Mouse (Mus musculus) brain, embryonic 18.5 days (tissue): ENCODE measurements at regions not wholly inside any gene's neighbourhood (a gene's known extent, or its start where the extent isn't known, plus 50 kb on each side); places are given as distances from the start of the nearest gene placed in this dataset.
A peak's percentile ranks its signal among the peaks of the same experiment; 100 is the strongest.

Experiments
- DNase-seq: peaks from one replicate; pipeline ENCODE4 v3.0.0-alpha.2; 2012; ENCODE audit warnings: low read depth, low spot score

- no peak for DNase-seq
These were observed 211.8 kb downstream of the Pdcd6ip start for GRCm38 (mm10) chr9:113496176-113496732.

- DNase-seq = peak; percentile 34
These were observed 219.4 kb downstream of the Pdcd6ip start for GRCm38 (mm10) chr9:113488651-113489050.

- no peak for DNase-seq
These were observed 221.5 kb downstream of the Pdcd6ip start for GRCm38 (mm10) chr9:113486494-113487081.

- DNase-seq = no peak
These were observed 228.2 kb downstream of the Pdcd6ip start for GRCm38 (mm10) chr9:113479897-113480296.

- DNase-seq = no peak
These were observed 229.2 kb downstream of the Pdcd6ip start for GRCm38 (mm10) chr9:113478761-113479265.

GRCm38 (mm10) chr9:113471781-113472180 is 236.3 kb downstream of the Pdcd6ip start:
- peak; percentile 75 for DNase-seq

- DNase-seq = no peak
These were observed 245.2 kb downstream of the Pdcd6ip start for GRCm38 (mm10) chr9:113462888-113463287.

GRCm38 (mm10) chr9:113462267-113462887 is 245.7 kb downstream of the Pdcd6ip start:
- no peak for DNase-seq

- no peak for DNase-seq
These were observed 248.2 kb downstream of the Pdcd6ip start for GRCm38 (mm10) chr9:113459885-113460284.

- no peak for DNase-seq
These were observed 248.8 kb downstream of the Pdcd6ip start for GRCm38 (mm10) chr9:113459221-113459620.

- DNase-seq = no peak
These were observed 249.3 kb downstream of the Pdcd6ip start for GRCm38 (mm10) chr9:113458741-113459154.

- no peak for DNase-seq
These were observed 250.7 kb downstream of the Pdcd6ip start for GRCm38 (mm10) chr9:113457169-113457850.

GRCm38 (mm10) chr9:113455577-113455976 is 252.5 kb downstream of the Pdcd6ip start:
- no peak for DNase-seq

GRCm38 (mm10) chr9:113453231-113453630 is 254.8 kb downstream of the Pdcd6ip start:
- no peak for DNase-seq

GRCm38 (mm10) chr9:113441770-113442411 is 266.2 kb downstream of the Pdcd6ip start:
- DNase-seq = peak; percentile 63

- DNase-seq = no peak
These were observed 269.7 kb downstream of the Pdcd6ip start for GRCm38 (mm10) chr9:113438394-113438793.

- DNase-seq = no peak
These were observed 272.1 kb downstream of the Pdcd6ip start for GRCm38 (mm10) chr9:113435921-113436320.

- DNase-seq = no peak
These were observed 274.6 kb downstream of the Pdcd6ip start for GRCm38 (mm10) chr9:113433424-113433823.

- no peak for DNase-seq
These were observed 275.4 kb downstream of the Pdcd6ip start for GRCm38 (mm10) chr9:113432601-113433179.

GRCm38 (mm10) chr9:113430411-113430810 is 277.6 kb downstream of the Pdcd6ip start:
- DNase-seq = no peak

GRCm38 (mm10) chr9:113427281-113427680 is 280.8 kb downstream of the Pdcd6ip start:
- no peak for DNase-seq
